Mouse (Mus musculus) hindbrain, embryonic 15.5 days (tissue): ENCODE data around the gene Stn1. TPM values are rescaled to one million over a fixed set of nuclear protein-coding genes. Genes with fewer than 3 reads are reported as not detected.

Experiments used
- ATAC-seq: fragments of 200-750 bp; cut with Nextera tagmentation; 2 replicates; pipeline ENCODE4 v1.8.0; 2017; ENCODE audit warnings: low read depth, moderate number of reproducible peaks, moderate TSS enrichment; ENCODE audit not compliant: low FRiP score
- H3K27ac ChIP-seq: fragments of 300-500 bp; sonication (generic); replicated peaks from 2 replicates; pipeline ENCODE4 v1.5.1; 2015; ENCODE audit warnings: mild to moderate bottlenecking, inconsistent platforms
- H3K27me3 ChIP-seq: fragments of 300-500 bp; sonication (generic); 2 replicates; pipeline ENCODE4 v1.6.1; 2015; ENCODE audit warnings: control low read depth, inconsistent platforms
- H3K36me3 ChIP-seq: fragments of 300-500 bp; sonication (generic); 2 replicates; pipeline ENCODE4 v1.6.1; 2015; ENCODE audit warnings: control low read depth, inconsistent platforms
- H3K4me1 ChIP-seq: fragments of 300-500 bp; sonication (generic); replicated peaks from 2 replicates; pipeline ENCODE4 v1.6.1; 2015; ENCODE audit warnings: control low read depth, inconsistent platforms
- H3K4me2 ChIP-seq: fragments of 300-500 bp; sonication (generic); 2 replicates; pipeline ENCODE4 v1.6.1; 2015; ENCODE audit warnings: moderate library complexity, mild to moderate bottlenecking, inconsistent platforms
- H3K4me3 ChIP-seq: fragments of 300-500 bp; sonication (generic); 2 replicates; pipeline ENCODE4 v1.5.1; 2015; ENCODE audit warnings: mild to moderate bottlenecking, inconsistent platforms
- H3K9ac ChIP-seq: fragments of 300-500 bp; sonication (generic); 2 replicates; pipeline ENCODE4 v1.6.1; 2015; ENCODE audit warnings: inconsistent platforms
- H3K9me3 ChIP-seq: fragments of 300-500 bp; sonication (generic); 2 replicates; pipeline ENCODE4 v1.6.1; 2016; ENCODE audit warnings: control low read depth, inconsistent platforms
- WGBS: fragments of 180-500 bp; shearing (Covaris S2); methylation state at CpG from one replicate; pipeline ENCODE4 v1.1.7; 2015; 5-methylcytosine and 5-hydroxymethylcytosine counted together
- polyA plus RNA-seq: library from polyadenylated mRNA; unstranded; fragments of >200 nt; fragmentation: Nextera tagmentation; extraction: Ambion mirVana; gene quantifications from 2 replicates; pipeline ENCODE4 v1.2.1, GENCODE M21; 2015

Stn1 gene
- polyA plus RNA-seq, 1 experiment from 2014 or later, result 29.5 TPM

- under 1% methylated on average over 40 of the region's 46 CpGs for WGBS
- Histone ChIP-seq H3K27ac (peak overlapping the region; percentile 60), H3K4me1 (peaks cover 35% of the 10 kb centered on the region), H3K9ac (peak overlapping the region; percentile 69), H3K9me3 (no peaks in the 10 kb centered on the region), H3K4me2 (peak overlapping the region; percentile 76), H3K4me3 (peak overlapping the region; percentile 67), H3K27me3 (no peaks in the 10 kb centered on the region), H3K36me3 (no peaks in the 10 kb centered on the region)
- ATAC-seq, result peak; percentile 59
Observed at GRCm38 (mm10) chr19:47463636-47464303, 73.5 kb downstream of the Stn1 start.

GRCm38 (mm10) chr19:47463206-47463605 lies 74.1 kb downstream of the Stn1 start:
- no peak for ATAC-seq
- peak overlapping the region; percentile 69 for H3K9ac ChIP-seq
- no peaks in the 10 kb centered on the region for H3K27me3 ChIP-seq
- peaks cover 39% of the 10 kb centered on the region for H3K4me1 ChIP-seq
- H3K4me3 ChIP-seq, result peak overlapping the region; percentile 67
- H3K4me2 ChIP-seq, result peak overlapping the region; percentile 76
- H3K9me3 ChIP-seq, result no peaks in the 10 kb centered on the region
- under 1% methylated on average over 13 of the region's 13 CpGs for WGBS
- H3K27ac ChIP-seq, result no peak overlapping the region
- no peaks in the 10 kb centered on the region for H3K36me3 ChIP-seq

- H3K4me2 ChIP-seq, result peak overlapping the region; percentile 76
- H3K36me3 ChIP-seq, result no peaks in the 10 kb centered on the region
- no peaks in the 10 kb centered on the region for H3K9me3 ChIP-seq
- no peak for ATAC-seq
- peak overlapping the region; percentile 67 for H3K4me3 ChIP-seq
- no peaks in the 10 kb centered on the region for H3K27me3 ChIP-seq
- no peak overlapping the region for H3K9ac ChIP-seq
- H3K4me1 ChIP-seq, result peaks cover 44% of the 10 kb centered on the region
- WGBS, result 17% methylated on average over 6 of the region's 6 CpGs
- no peak overlapping the region for H3K27ac ChIP-seq
Observed at GRCm38 (mm10) chr19:47462725-47463124, 74.6 kb downstream of the Stn1 start.

DNA sequence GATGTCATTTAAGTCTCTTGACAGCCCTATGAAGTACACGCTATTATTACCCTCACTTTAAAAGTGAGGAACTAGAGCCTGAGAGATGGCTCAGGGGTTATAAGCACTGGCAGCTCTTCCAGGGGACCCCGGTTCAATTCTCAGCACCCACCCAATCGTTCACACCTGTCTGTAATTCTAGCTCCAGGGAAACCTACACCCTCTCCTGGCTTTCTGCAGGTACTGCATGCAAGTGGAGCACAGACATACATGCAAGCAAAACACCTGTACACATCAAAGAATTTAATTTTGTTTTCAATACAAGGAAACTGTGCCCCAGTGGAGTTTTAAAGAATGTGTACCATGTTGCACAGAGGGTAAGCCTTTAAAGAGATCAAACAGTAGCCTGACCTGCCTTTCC lies 75.5 kb downstream of the Stn1 start:
- no peak overlapping the region for H3K4me3 ChIP-seq
- H3K27ac ChIP-seq, result no peak overlapping the region
- H3K9ac ChIP-seq, result no peak overlapping the region
- no peaks in the 10 kb centered on the region for H3K27me3 ChIP-seq
- WGBS, result 94% methylated on average over 3 of the region's 3 CpGs
- ATAC-seq, result no peak
- peaks cover 46% of the 10 kb centered on the region for H3K4me1 ChIP-seq
- H3K36me3 ChIP-seq, result no peaks in the 10 kb centered on the region
- H3K9me3 ChIP-seq, result no peaks in the 10 kb centered on the region
- H3K4me2 ChIP-seq, result peak overlapping the region; percentile 76; the same call in 1 of the 2 replicates

DNA sequence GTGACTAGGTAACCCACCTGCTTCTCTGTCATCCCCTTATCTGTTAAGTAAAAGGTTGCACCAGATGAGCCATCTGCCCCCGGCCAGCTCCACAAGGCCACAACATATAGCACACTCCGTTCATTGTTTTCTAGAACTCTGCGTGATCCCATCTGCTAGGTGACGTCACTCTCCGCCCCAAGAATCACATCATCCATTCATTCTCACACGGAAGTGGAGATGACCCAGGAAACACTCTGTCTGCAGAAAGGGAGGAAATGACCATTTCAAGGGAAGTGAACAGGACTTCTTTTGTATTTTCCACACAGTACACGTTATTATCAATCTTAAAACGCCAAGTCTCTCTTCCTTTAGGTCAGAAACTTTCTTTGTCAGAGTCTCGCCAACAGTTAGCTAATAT lies 75.9 kb downstream of the Stn1 start:
- WGBS, result 78% methylated on average over 9 of the region's 9 CpGs
- no peak for ATAC-seq

GRCm38 (mm10) chr19:47460120-47460960 lies 77.0 kb downstream of the Stn1 start:
- H3K27ac ChIP-seq, result no peak overlapping the region
- WGBS, result 60% methylated on average over 19 of the region's 19 CpGs
- peaks cover 46% of the 10 kb centered on the region for H3K4me1 ChIP-seq
- H3K4me2 ChIP-seq, result peak overlapping the region; percentile 18
- H3K4me3 ChIP-seq, result no peak overlapping the region
- H3K36me3 ChIP-seq, result no peaks in the 10 kb centered on the region
- no peaks in the 10 kb centered on the region for H3K27me3 ChIP-seq
- no peaks in the 10 kb centered on the region for H3K9me3 ChIP-seq
- ATAC-seq, result no peak
- no peak overlapping the region for H3K9ac ChIP-seq

More for the DNA sequence above, 75.9 kb downstream of the Stn1 start:
- Histone ChIP-seq H3K9me3 (no peaks in the 10 kb centered on the region), H3K9ac (no peak overlapping the region), H3K4me1 (peaks cover 46% of the 10 kb centered on the region), H3K4me2 (no peak overlapping the region), H3K27ac (no peak overlapping the region), H3K27me3 (no peaks in the 10 kb centered on the region), H3K4me3 (no peak overlapping the region), H3K36me3 (no peaks in the 10 kb centered on the region)

- Histone ChIP-seq H3K27ac (no peak overlapping the region), H3K9me3 (no peaks in the 10 kb centered on the region), H3K36me3 (no peaks in the 10 kb centered on the region), H3K9ac (no peak overlapping the region), H3K4me3 (no peak overlapping the region), H3K4me2 (no peak overlapping the region), H3K4me1 (peaks cover 43% of the 10 kb centered on the region), H3K27me3 (no peaks in the 10 kb centered on the region)
- WGBS, result 94% methylated on average over 5 of the region's 5 CpGs
- ATAC-seq, result no peak
Observed at GRCm38 (mm10) chr19:47459214-47459613, 78.1 kb downstream of the Stn1 start.

- ATAC-seq, result no peak
- no peaks in the 10 kb centered on the region for H3K36me3 ChIP-seq
- no peak overlapping the region for H3K27ac ChIP-seq
- WGBS, result 70% methylated on average over 17 of the region's 17 CpGs
- H3K9ac ChIP-seq, result no peak overlapping the region
- H3K9me3 ChIP-seq, result no peaks in the 10 kb centered on the region
- H3K4me2 ChIP-seq, result no peak overlapping the region
- H3K4me3 ChIP-seq, result no peak overlapping the region
- no peaks in the 10 kb centered on the region for H3K27me3 ChIP-seq
- peaks cover 46% of the 10 kb centered on the region for H3K4me1 ChIP-seq
Observed at GRCm38 (mm10) chr19:47458504-47459161, 78.7 kb downstream of the Stn1 start.

- H3K27ac ChIP-seq, result no peak overlapping the region
- no peaks in the 10 kb centered on the region for H3K9me3 ChIP-seq
- H3K4me2 ChIP-seq, result no peak overlapping the region
- H3K9ac ChIP-seq, result no peak overlapping the region
- H3K27me3 ChIP-seq, result no peaks in the 10 kb centered on the region
- no peak overlapping the region for H3K4me3 ChIP-seq
- H3K4me1 ChIP-seq, result peaks cover 40% of the 10 kb centered on the region
- 72% methylated on average over 13 of the region's 13 CpGs for WGBS
- H3K36me3 ChIP-seq, result no peaks in the 10 kb centered on the region
- no peak for ATAC-seq
Observed at GRCm38 (mm10) chr19:47457711-47458503, 79.4 kb downstream of the Stn1 start.

GRCm38 (mm10) chr19:47456021-47456420 lies 81.3 kb downstream of the Stn1 start:
- no peak overlapping the region for H3K4me3 ChIP-seq
- no peak overlapping the region for H3K4me2 ChIP-seq
- no peaks in the 10 kb centered on the region for H3K27me3 ChIP-seq
- 56% methylated on average over 6 of the region's 6 CpGs for WGBS
- no peak overlapping the region for H3K27ac ChIP-seq
- no peak overlapping the region for H3K9ac ChIP-seq
- ATAC-seq, result no peak
- H3K4me1 ChIP-seq, result peaks cover 32% of the 10 kb centered on the region
- no peaks in the 10 kb centered on the region for H3K9me3 ChIP-seq
- no peaks in the 10 kb centered on the region for H3K36me3 ChIP-seq

DNA sequence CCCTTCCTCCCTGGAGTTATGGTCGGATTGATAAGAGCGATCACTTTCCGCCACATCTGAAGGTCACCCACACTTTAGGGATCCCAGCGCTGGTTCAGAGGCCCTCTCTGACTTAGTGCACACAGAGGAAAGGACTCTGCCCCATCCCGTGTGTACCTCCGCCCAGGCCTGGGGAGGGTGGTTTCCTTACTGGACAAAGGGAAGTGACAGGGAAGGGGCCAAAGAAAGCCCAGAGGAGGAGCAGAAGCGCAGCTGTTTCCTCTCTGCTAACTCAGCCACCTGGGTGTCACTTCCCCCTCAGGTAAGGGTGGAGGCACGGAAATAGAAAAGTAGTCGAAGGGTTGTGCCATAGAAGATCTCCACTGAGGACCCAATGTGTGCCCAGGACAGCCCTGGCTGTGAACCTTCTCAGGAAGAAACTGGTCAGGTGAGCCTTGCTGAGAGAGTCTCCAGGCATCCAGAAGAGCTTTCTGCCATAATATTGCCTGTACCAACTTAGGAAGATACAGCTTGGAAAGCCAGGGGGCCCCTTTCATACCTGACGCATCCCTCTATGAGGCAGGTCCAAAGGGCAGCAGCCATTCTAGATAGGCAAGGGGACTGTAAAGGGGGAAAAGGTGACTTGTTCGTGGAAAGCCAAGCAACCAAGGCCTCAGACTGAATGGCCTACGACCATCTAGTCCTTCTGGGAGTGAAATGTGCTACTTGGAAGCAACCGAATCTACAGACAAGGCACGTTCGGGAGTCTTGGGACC lies 82.1 kb downstream of the Stn1 start:
- Histone ChIP-seq H3K27ac (no peak overlapping the region), H3K27me3 (no peaks in the 10 kb centered on the region), H3K36me3 (no peaks in the 10 kb centered on the region), H3K9ac (no peak overlapping the region), H3K4me3 (no peak overlapping the region), H3K9me3 (no peaks in the 10 kb centered on the region), H3K4me2 (no peak overlapping the region), H3K4me1 (peaks cover 32% of the 10 kb centered on the region)
- ATAC-seq, result no peak
- 82% methylated on average over 15 of the region's 15 CpGs for WGBS
